Comparison of ENCODE assay signal across 14 mouse cellular contexts in the genomic region with DNA sequence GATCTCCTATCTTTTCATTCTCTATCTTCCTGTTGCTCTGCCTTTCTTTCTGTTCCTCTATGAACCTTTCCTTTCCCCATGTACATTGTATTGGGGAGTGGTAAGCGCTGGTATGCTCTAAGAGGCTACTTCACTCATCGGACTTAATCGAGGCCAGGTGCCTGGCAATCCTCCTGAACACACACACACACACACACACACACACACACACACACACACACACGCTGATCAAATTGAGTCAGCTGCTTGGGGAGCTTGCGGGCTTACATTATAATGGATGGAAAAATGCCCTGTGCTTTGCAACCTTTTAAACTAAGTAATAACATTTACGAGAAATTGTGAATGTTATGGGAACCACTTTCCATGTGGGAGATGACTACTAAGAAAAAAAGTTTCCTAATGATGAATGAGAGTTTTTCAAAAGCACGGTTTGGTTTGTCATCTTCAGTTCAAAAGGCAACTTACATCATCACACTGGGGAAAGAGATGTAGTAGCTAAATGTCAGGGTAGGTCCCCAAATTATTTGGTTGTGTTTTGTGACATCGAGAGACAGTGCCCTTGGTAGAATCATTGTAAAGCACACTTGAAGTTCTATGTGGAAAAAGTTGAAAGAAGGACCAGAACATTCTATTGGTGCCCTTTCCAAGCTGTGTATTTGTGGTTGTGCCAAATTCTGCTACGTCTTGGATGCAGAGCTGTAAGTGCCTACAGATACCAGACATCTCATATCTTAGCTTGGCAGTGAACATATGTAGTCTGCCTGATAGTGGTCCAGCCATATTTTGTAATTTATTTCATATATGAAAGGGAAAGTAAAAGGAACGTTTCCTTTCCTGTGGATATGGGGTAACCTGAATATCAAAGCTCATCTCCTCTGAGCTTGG. TPM values are rescaled to one million over a fixed set of nuclear protein-coding genes. Genes with fewer than 3 reads are reported as not detected.
DNase-seq lines count a peak whose midpoint lies in the region; ATAC-seq and TF ChIP-seq lines count a peak whose summit lies in the region.
"Had no signal": no experiment of that assay in that cellular context is flagged by ENCODE, and none has a peak within 500 bp of the region (broad histone marks: within the 10 kb centered on the region; RNA-seq: fewer than 3 reads in every experiment).

No protein-coding gene starts in this region.

- TF ChIP-seq EP300 in stomach, postnatal 0 days (optimal IDR thresholded peaks at IDR 0.05), result no peak

- no peaks in the 10 kb centered on the region for H3K27me3 ChIP-seq in liver, embryonic 12.5 days (replicated peaks)
- H3K27me3 ChIP-seq in intestine, embryonic 15.5 days (replicated peaks), result no peaks in the 10 kb centered on the region
- H3K27me3 ChIP-seq in hindbrain, embryonic 11.5 days (ENCODE audit: control insufficient read depth, insufficient read depth, low read length), result no peaks in the 10 kb centered on the region
- H3K27me3 ChIP-seq in stomach, postnatal 0 days (ENCODE audit: control insufficient read depth, insufficient read depth, low read length), result no peaks in the 10 kb centered on the region
- H3K27me3 ChIP-seq: hindbrain, embryonic 12.5 days had no signal

- no peak overlapping the region for H3K9ac ChIP-seq in liver, embryonic 12.5 days
- H3K9ac ChIP-seq in intestine, embryonic 15.5 days, result no peak overlapping the region
- H3K9ac ChIP-seq in hindbrain, embryonic 11.5 days (ENCODE audit: low read depth, low read length), result no peak overlapping the region
- no peak overlapping the region for H3K9ac ChIP-seq in stomach, postnatal 0 days (ENCODE audit: low read length)
- H3K9ac ChIP-seq: hindbrain, embryonic 12.5 days had no signal

- no peak overlapping the region for H3K4me3 ChIP-seq in liver, embryonic 12.5 days
- no peak overlapping the region for H3K4me3 ChIP-seq in intestine, embryonic 15.5 days (replicated peaks)
- no peak overlapping the region for H3K4me3 ChIP-seq in hindbrain, embryonic 11.5 days (ENCODE audit: low read depth, low read length)
- no peak overlapping the region for H3K4me3 ChIP-seq in stomach, postnatal 0 days (ENCODE audit: low read depth, low read length)
- H3K4me3 ChIP-seq: hindbrain, embryonic 12.5 days had no signal

- peak; percentile 59 for DNase-seq in CD4-positive helper T cell, adult 2 months (ENCODE audit: low read depth, low spot score)
- DNase-seq in CD4-positive, CD25-positive, alpha-beta regulatory T cell, adult 2 months (ENCODE audit: low read depth, low spot score), result peak; percentile 52
- no peak for DNase-seq in hindbrain, embryonic 11.5 days (ENCODE audit: low spot score)
- DNase-seq in cerebellum, adult 11-12 months, result no peak
- no peak for DNase-seq in stomach, postnatal 0 days (ENCODE audit: low spot score)
- DNase-seq: adrenal gland, postnatal 10 days; cerebellum, adult 9-11 months; kidney, adult 18-20 months; kidney, postnatal 4 days; retina, postnatal 1 day had no signal

- H3K9me3 ChIP-seq in liver, embryonic 12.5 days (replicated peaks), result no peaks in the 10 kb centered on the region
- H3K9me3 ChIP-seq in intestine, embryonic 15.5 days, result no peaks in the 10 kb centered on the region
- H3K9me3 ChIP-seq in hindbrain, embryonic 11.5 days (ENCODE audit: control insufficient read depth, low read length), result no peaks in the 10 kb centered on the region
- H3K9me3 ChIP-seq in stomach, postnatal 0 days (ENCODE audit: control insufficient read depth, low read length), result no peaks in the 10 kb centered on the region
- H3K9me3 ChIP-seq: hindbrain, embryonic 12.5 days had no signal

- peak overlapping the region; percentile 34 for H3K4me2 ChIP-seq in liver, embryonic 12.5 days
- H3K4me2 ChIP-seq in intestine, embryonic 15.5 days (replicated peaks), result no peak overlapping the region
- no peak overlapping the region for H3K4me2 ChIP-seq in hindbrain, embryonic 11.5 days (replicated peaks; ENCODE audit: low read depth, low read length)
- H3K4me2 ChIP-seq in stomach, postnatal 0 days (replicated peaks; ENCODE audit: low read depth), result no peak overlapping the region
- H3K4me2 ChIP-seq: hindbrain, embryonic 12.5 days had no signal

- H3K27ac ChIP-seq in liver, embryonic 12.5 days, result 0 out of 2 replicates have a peak overlapping the region, but pooled peaks have one; percentile 34
- H3K27ac ChIP-seq in intestine, embryonic 15.5 days, result no peak overlapping the region
- no peak overlapping the region for H3K27ac ChIP-seq in hindbrain, embryonic 11.5 days (ENCODE audit: low read depth, low read length)
- no peak overlapping the region for H3K27ac ChIP-seq in stomach, postnatal 0 days (replicated peaks)
- H3K27ac ChIP-seq: hindbrain, embryonic 12.5 days had no signal

- ATAC-seq in erythroid progenitor cell, adult 5-6 weeks (replicated peaks; ENCODE audit: low FRiP score, poor library complexity, severe bottlenecking), result peak; percentile 93
- ATAC-seq in liver, embryonic 12.5 days, result peak; percentile 81
- no peak for ATAC-seq in intestine, embryonic 15.5 days
- no peak for ATAC-seq in hindbrain, embryonic 11.5 days (ENCODE audit: low FRiP score)
- ATAC-seq in stomach, postnatal 0 days (ENCODE audit: low FRiP score, low TSS enrichment), result no peak

- no peaks in the 10 kb centered on the region for H3K36me3 ChIP-seq in liver, embryonic 12.5 days
- H3K36me3 ChIP-seq in intestine, embryonic 15.5 days, result no peaks in the 10 kb centered on the region
- H3K36me3 ChIP-seq in hindbrain, embryonic 11.5 days (ENCODE audit: control insufficient read depth, insufficient read depth, low read length), result no peaks in the 10 kb centered on the region
- no peaks in the 10 kb centered on the region for H3K36me3 ChIP-seq in stomach, postnatal 0 days (ENCODE audit: control insufficient read depth, insufficient read depth, low read length)
- H3K36me3 ChIP-seq: hindbrain, embryonic 12.5 days had no signal

- no peak for TF ChIP-seq CTCF in stomach, postnatal 0 days (IDR thresholded peaks at IDR 0.05; ENCODE audit: low read depth)

- WGBS in liver, embryonic 12.5 days (ENCODE audit: insufficient replicate concordance), result 66% methylated on average over 10 of the region's 10 CpGs
- WGBS in intestine, embryonic 15.5 days, result 86% methylated on average over 10 of the region's 10 CpGs
- WGBS in hindbrain, embryonic 11.5 days, result 92% methylated on average over 10 of the region's 10 CpGs
- 67% methylated on average over 10 of the region's 10 CpGs for WGBS in stomach, postnatal 0 days

- H3K4me1 ChIP-seq in liver, embryonic 12.5 days, result peaks cover 26% of the 10 kb centered on the region
- H3K4me1 ChIP-seq in intestine, embryonic 15.5 days (replicated peaks), result peaks cover 3% of the 10 kb centered on the region; the same call in 1 of the 2 replicates
- H3K4me1 ChIP-seq in hindbrain, embryonic 11.5 days (replicated peaks; ENCODE audit: control insufficient read depth, insufficient read depth, low read length), result no peaks in the 10 kb centered on the region
- peaks cover 2% of the 10 kb centered on the region; the same call in 1 of the 2 replicates for H3K4me1 ChIP-seq in stomach, postnatal 0 days (replicated peaks; ENCODE audit: control insufficient read depth, insufficient read depth)

RNA-seq across cellular contexts. Expression of a gene that starts 36.8 kb away (rescaled TPM):
- 14.3 and 17.3 TPM in 2 replicates for total RNA-seq in erythroid progenitor cell, adult 5-6 weeks (2015; ENCODE audit: low replicate concordance)
- 5.4 and 7.8 TPM in 2 replicates for total RNA-seq in erythroid progenitor cell, adult 5-6 weeks (2017; ENCODE audit: low replicate concordance)
- polyA plus RNA-seq in liver, embryonic 12.5 days (2016; fragmentation: Nextera tagmentation; extraction: Ambion mirVana), result 3.4 and 3.7 TPM in 2 replicates
- polyA plus RNA-seq in intestine, embryonic 15.5 days (2015; fragmentation: Nextera tagmentation; extraction: Ambion mirVana), result 6.4 and 7.0 TPM in 2 replicates
- 54.2 and 54.6 TPM in 2 replicates for polyA plus RNA-seq in hindbrain, embryonic 11.5 days (2014; fragmentation: Nextera tagmentation; extraction: Ambion mirVana)
- polyA plus RNA-seq in stomach, postnatal 0 days (2015; fragmentation: Nextera tagmentation; extraction: Ambion mirVana), result 4.0 and 4.3 TPM in 2 replicates

Comparison
In these comparisons a context has a peak if more than half of its experiments do, and no peak if none do; other contexts are left out.
1. DNase-seq: peak in CD4-positive helper T cell, adult 2 months (single experiment) and CD4-positive, CD25-positive, alpha-beta regulatory T cell, adult 2 months (single experiment); none in hindbrain, embryonic 11.5 days (single experiment), cerebellum, adult 11-12 months (single experiment) and stomach, postnatal 0 days (single experiment).
2. ATAC-seq: peak in erythroid progenitor cell, adult 5-6 weeks (single experiment) and liver, embryonic 12.5 days (single experiment); none in intestine, embryonic 15.5 days (single experiment), hindbrain, embryonic 11.5 days (single experiment) and stomach, postnatal 0 days (single experiment).